Mouse (Mus musculus) Patski (cell line): ENCODE measurements at regions not wholly inside any gene's neighbourhood (a gene's known extent, or its start where the extent isn't known, plus 50 kb on each side); places are given as distances from the start of the nearest gene placed in this dataset.

Experiments
- ATAC-seq: fragments of 100-300 bp; one replicate; pipeline ENCODE4 v1.8.0; 2021
- CTCF ChIA-PET: fragments of 350-600 bp; sonication (Branson Sonifier 250); formaldehyde crosslinking; loops from one replicate; lab custom pipeline; 2022; ENCODE audit warnings: inconsistent platforms; lab: Charles Lee
- POLR2A ChIA-PET: fragments of 350-600 bp; sonication (Branson Sonifier 250); formaldehyde crosslinking; loops from one replicate; lab custom pipeline; 2022; ENCODE audit warnings: antibody characterized with exemption, inconsistent platforms; lab: Charles Lee
- DNase-seq: peaks from one replicate; pipeline ENCODE4 v3.0.0-alpha.2; 2011; ENCODE audit warnings: low read depth, low spot score
- H3K27me3 ChIP-seq: fragments of 371-371 bp; one replicate; pipeline ENCODE4 v1.5.1; 2021
- CTCF ChIP-seq: fragments of 100-300 bp; IDR thresholded peaks from one replicate; pipeline ENCODE4 v1.5.1; 2021
- in situ Hi-C: fragments of 300-500 bp; cut with MboI; formaldehyde crosslinking; loops from 3 replicates; pipeline ENCODE4 v1.11.1; 2018; ENCODE audit warnings: low pct_unique_long_range_greater_than_20kb, mixed read lengths

GRCm38 (mm10) chr14:94860191-94860590, 969.7 kb upstream of the Pcdh9 start:
- CTCF ChIA-PET: no interaction called here
- POLR2A ChIA-PET: no interaction called here
- no peak for TF ChIP-seq CTCF
- no peaks in the 10 kb centered on the region for H3K27me3 ChIP-seq
- in situ Hi-C loops: no loop called here
- DNase-seq (no peak), ATAC-seq (no peak)

GRCm38 (mm10) chr14:94869011-94869410, 978.5 kb upstream of the Pcdh9 start:
- CTCF ChIA-PET: no interaction called here
- TF ChIP-seq CTCF: no peak
- peak; percentile 61 for DNase-seq
- in situ Hi-C loops: no loop called here
- H3K27me3 ChIP-seq: no peaks in the 10 kb centered on the region
- ATAC-seq: peak; percentile 89
- POLR2A ChIA-PET: no interaction called here

GRCm38 (mm10) chr14:94886054-94886453, 995.0 kb upstream of the 4921530L21Rik start:
- DNase-seq (no peak), ATAC-seq (no peak)
- ChIA-PET CTCF (no interaction called here), POLR2A (interaction anchor here (0.7 kb wide), 1 partner anchor 29 kb away, joined by 7 read pairs; no protein-coding TSS in a partner anchor)
- no peaks in the 10 kb centered on the region for H3K27me3 ChIP-seq
- in situ Hi-C loops: no loop called here
- TF ChIP-seq CTCF: no peak

- no peaks in the 10 kb centered on the region for H3K27me3 ChIP-seq
- ATAC-seq (no peak), DNase-seq (no peak)
- POLR2A ChIA-PET: no interaction called here
- CTCF ChIA-PET: no interaction called here
- in situ Hi-C loops: no loop called here
- TF ChIP-seq CTCF: no peak
These were observed 985.7 kb upstream of the 4921530L21Rik start for GRCm38 (mm10) chr14:94895261-94895769.

GRCm38 (mm10) chr14:94898667-94899281, 982.3 kb upstream of the 4921530L21Rik start:
- no peak for TF ChIP-seq CTCF
- CTCF ChIA-PET: no interaction called here
- no peak for DNase-seq
- no peaks in the 10 kb centered on the region for H3K27me3 ChIP-seq
- POLR2A ChIA-PET: no interaction called here
- no peak for ATAC-seq
- in situ Hi-C loops: no loop called here

GRCm38 (mm10) chr14:94912326-94912725, 968.7 kb upstream of the 4921530L21Rik start:
- no peak for DNase-seq
- CTCF ChIA-PET: interaction anchor here (1.0 kb wide), 1 partner anchor 9 kb away, joined by 3 read pairs; no protein-coding TSS in a partner anchor
- H3K27me3 ChIP-seq: no peaks in the 10 kb centered on the region
- ATAC-seq: no peak
- TF ChIP-seq CTCF: no peak
- POLR2A ChIA-PET: no interaction called here
- in situ Hi-C loops: no loop called here

- no peak for ATAC-seq
- no peak for TF ChIP-seq CTCF
- in situ Hi-C loops: no loop called here
- no peaks in the 10 kb centered on the region for H3K27me3 ChIP-seq
- no peak for DNase-seq
- CTCF ChIA-PET: no interaction called here
- POLR2A ChIA-PET: no interaction called here
These were observed 939.6 kb upstream of the 4921530L21Rik start for GRCm38 (mm10) chr14:94941416-94941815.
